Mouse (Mus musculus) embryonic facial prominence, embryonic 11.5 days (tissue): Measurements from ENCODE around the gene 4930524B15Rik. TPM values are rescaled to one million over a fixed set of nuclear protein-coding genes. Genes with fewer than 3 reads are reported as not detected.

ENCODE experiments used
- ATAC-seq: fragments of 200-750 bp; cut with Nextera tagmentation; replicated peaks from 2 replicates; pipeline ENCODE4 v1.8.0; 2017; ENCODE audit warnings: low read depth; ENCODE audit not compliant: insufficient number of reproducible peaks, low FRiP score, low TSS enrichment
- DNase-seq: peaks from one replicate; pipeline ENCODE4 v3.0.0-alpha.2; 2015; ENCODE audit warnings: low spot score
- H3K27ac ChIP-seq: fragments of 300-500 bp; sonication (generic); replicated peaks from 2 replicates; pipeline ENCODE4 v1.5.1; 2014; ENCODE audit warnings: mild to moderate bottlenecking, low read depth, low read length, control low read depth
- H3K27me3 ChIP-seq: fragments of 300-500 bp; sonication (generic); 2 replicates; pipeline ENCODE4 v1.6.1; 2014; ENCODE audit warnings: mild to moderate bottlenecking, low read length, moderate library complexity, mixed read lengths; ENCODE audit not compliant: control insufficient read depth, insufficient read depth
- H3K36me3 ChIP-seq: fragments of 300-500 bp; sonication (generic); replicated peaks from 2 replicates; pipeline ENCODE4 v1.6.1; 2014; ENCODE audit warnings: low read depth, mild to moderate bottlenecking, low read length, moderate library complexity, mixed read lengths; ENCODE audit not compliant: control insufficient read depth, insufficient read depth
- H3K4me1 ChIP-seq: fragments of 300-500 bp; sonication (generic); 2 replicates; pipeline ENCODE4 v1.6.1; 2014; ENCODE audit warnings: low read length, mixed read lengths; ENCODE audit not compliant: control insufficient read depth, insufficient read depth
- H3K4me2 ChIP-seq: fragments of 300-500 bp; sonication (generic); 2 replicates; pipeline ENCODE4 v1.6.1; 2014; ENCODE audit warnings: low read depth, mild to moderate bottlenecking, control low read depth, low read length, moderate library complexity
- H3K4me3 ChIP-seq: fragments of 300-500 bp; sonication (generic); 2 replicates; pipeline ENCODE4 v1.5.1; 2014; ENCODE audit warnings: low read depth, low read length, control low read depth
- H3K9ac ChIP-seq: fragments of 300-500 bp; sonication (generic); replicated peaks from 2 replicates; pipeline ENCODE4 v1.6.1; 2014; ENCODE audit warnings: mild to moderate bottlenecking, control low read depth, low read length
- H3K9me3 ChIP-seq: fragments of 300-500 bp; sonication (generic); replicated peaks from 2 replicates; pipeline ENCODE4 v1.6.1; 2016; ENCODE audit warnings: mild to moderate bottlenecking, low read length, inconsistent platforms, mixed read lengths; ENCODE audit not compliant: control insufficient read depth
- WGBS: fragments of 180-500 bp; shearing (Covaris S2); extraction: QIAGEN DNeasy Blood & Tissue Kit; methylation state at CpG from one replicate; pipeline ENCODE4 v1.1.7; 2014; 5-methylcytosine and 5-hydroxymethylcytosine counted together
- polyA plus RNA-seq: library from polyadenylated mRNA; unstranded; fragments of >200 nt; fragmentation: Nextera tagmentation; extraction: Ambion mirVana; gene quantifications from 2 replicates; pipeline ENCODE4 v1.2.1, GENCODE M21; 2014

4930524B15Rik gene
- polyA plus RNA-seq = 0.17 TPM in 1 of 2 replicates, not detected in the other

DNA sequence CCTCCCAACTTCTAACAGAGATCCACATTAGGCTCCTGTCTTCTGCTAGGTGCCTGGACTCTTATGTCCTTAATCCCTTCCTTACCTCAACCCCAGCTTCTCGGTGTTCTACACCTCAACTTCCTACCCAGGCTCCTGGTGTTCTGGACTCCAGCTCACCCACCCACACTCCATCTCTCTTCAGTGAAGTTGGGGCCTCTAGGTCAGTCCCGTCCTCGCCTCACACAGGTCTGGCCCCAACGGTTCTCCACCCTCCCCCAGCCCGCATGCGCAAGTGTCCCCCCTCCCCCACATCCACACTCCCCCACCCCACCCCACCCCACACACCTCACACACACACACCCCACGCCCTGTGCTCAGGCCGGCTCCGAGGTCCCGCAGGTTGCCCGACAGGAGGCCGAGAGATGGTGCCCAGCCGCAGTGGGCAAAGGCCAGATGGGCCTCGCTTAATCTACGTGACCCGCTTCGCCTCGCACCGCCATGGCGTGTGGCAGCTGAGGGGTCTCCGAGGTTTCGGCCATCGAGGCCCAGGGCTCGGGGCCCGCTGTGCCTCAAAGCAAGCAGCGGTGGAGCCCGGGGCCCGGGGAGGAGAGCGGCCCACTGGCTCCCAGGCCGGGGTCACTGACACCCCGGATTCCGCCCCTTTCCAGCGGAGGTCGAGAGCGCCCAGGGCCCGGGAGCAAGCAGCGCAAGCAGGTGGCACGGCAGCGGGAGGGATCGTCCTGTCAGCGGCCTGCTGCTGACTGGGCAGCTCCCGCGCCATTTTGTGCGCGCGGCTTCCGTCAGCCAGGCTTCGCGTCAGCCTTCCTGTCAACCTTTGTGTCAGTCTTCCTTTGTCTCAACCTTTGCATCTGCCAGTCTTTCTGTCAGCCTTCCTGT lies at the start of gene 4930524B15Rik:
Gene 4930524B15Rik (plus strand): TSS at position 337 of the 879 bp plus-strand sequence.
- ATAC-seq (peak; percentile 65; the same call in 1 of the 2 replicates), DNase-seq (peak; percentile 43)
- peak within 1 kb of the TSS; percentile 56 for H3K9ac ChIP-seq
- H3K9me3 ChIP-seq = no peaks in the 10 kb centered on the region
- H3K4me3 ChIP-seq = peak within 1 kb of the TSS; percentile 17; the same call in 1 of the 2 replicates
- H3K4me2 ChIP-seq = peak within 1 kb of the TSS; percentile 54
- no peaks in the 10 kb centered on the region for H3K27me3 ChIP-seq
- H3K27ac ChIP-seq = no peak within 1 kb of the TSS
- H3K36me3 ChIP-seq = no peaks in the 10 kb centered on the region
- WGBS = 47% methylated on average over 44 of the region's 49 CpGs
- no peaks in the 10 kb centered on the region for H3K4me1 ChIP-seq

DNA sequence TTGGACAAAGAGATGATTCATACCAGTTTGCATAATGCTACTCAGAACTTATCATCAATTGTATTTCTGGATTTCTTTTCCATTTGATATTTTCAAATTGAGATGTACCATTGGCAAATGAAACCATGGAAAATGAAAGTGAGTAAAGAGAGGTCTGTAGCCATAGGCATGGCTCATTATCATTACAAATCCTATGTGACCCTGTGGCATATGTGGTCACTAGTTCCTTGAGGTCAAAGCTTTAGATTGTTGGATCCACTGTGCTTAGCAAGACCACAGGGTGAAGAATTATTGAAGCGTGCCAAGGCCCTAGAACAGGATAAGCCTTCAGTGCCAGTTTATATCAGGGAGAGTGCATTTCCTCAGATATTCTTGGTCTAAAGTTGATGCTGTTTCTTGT lies 47.6 kb upstream of the 4930524B15Rik start:
- ATAC-seq = no peak
- 94% methylated on average over 1 of the region's 1 CpGs for WGBS
- H3K4me2 ChIP-seq = no peak overlapping the region

DNA sequence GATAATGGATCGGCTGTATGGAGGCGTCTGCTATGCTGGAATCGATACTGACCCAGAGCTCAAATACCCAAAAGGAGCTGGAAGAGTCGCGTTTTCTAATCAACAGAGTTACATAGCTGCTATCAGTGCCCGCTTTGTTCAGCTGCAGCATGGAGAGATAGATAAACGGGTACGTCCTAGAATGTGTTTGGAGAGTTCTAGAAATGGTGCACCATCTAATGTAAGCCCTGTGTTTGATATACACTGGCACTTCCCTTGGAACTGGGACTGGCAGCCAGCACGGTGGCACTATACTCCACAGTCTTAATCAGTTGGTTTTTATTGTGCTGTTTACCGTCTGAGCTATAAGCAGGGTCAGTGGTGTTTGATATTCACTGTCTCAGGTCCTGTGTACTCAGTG lies 35.3 kb upstream of the 4930524B15Rik start:
- H3K27ac ChIP-seq = no peak overlapping the region
- ATAC-seq (no peak), DNase-seq (no peak)
- no peak overlapping the region for H3K4me2 ChIP-seq
- WGBS = 94% methylated on average over 10 of the region's 10 CpGs
- H3K36me3 ChIP-seq = no peaks in the 10 kb centered on the region
- H3K9ac ChIP-seq = no peak overlapping the region
- no peak overlapping the region for H3K4me3 ChIP-seq
- H3K9me3 ChIP-seq = no peaks in the 10 kb centered on the region
- no peaks in the 10 kb centered on the region for H3K27me3 ChIP-seq
- H3K4me1 ChIP-seq = no peaks in the 10 kb centered on the region

More for the DNA sequence above, 47.6 kb upstream of the 4930524B15Rik start:
- Histone ChIP-seq H3K4me1 (no peaks in the 10 kb centered on the region), H3K27me3 (no peaks in the 10 kb centered on the region), H3K36me3 (no peaks in the 10 kb centered on the region), H3K27ac (no peak overlapping the region), H3K9ac (no peak overlapping the region), H3K4me3 (no peak overlapping the region), H3K9me3 (no peaks in the 10 kb centered on the region)
- DNase-seq = no peak

DNA sequence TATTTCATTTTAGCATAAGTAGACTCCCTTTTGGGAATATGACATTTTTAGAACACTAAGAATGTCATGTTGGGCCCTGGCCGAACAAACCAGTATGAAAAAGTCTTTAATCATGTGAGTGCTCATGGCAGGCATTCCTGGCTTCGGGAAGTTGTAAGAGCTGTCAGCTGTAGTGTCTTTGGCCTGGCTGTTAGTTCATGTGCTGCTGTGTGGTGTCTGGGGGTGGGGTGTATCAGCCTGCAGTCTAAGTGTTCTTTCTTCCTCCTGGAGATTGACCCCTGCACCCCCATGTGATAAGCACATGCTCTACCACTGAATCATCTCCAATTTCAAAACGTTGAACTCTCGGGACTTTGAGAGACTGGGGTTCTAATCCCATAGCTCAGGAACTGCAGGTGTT lies 29.7 kb upstream of the 4930524B15Rik start:
- Histone ChIP-seq H3K27ac (no peak overlapping the region), H3K27me3 (no peaks in the 10 kb centered on the region), H3K9me3 (no peaks in the 10 kb centered on the region), H3K4me2 (no peak overlapping the region), H3K9ac (no peak overlapping the region), H3K4me3 (no peak overlapping the region), H3K4me1 (no peaks in the 10 kb centered on the region), H3K36me3 (no peaks in the 10 kb centered on the region)
- DNase-seq = no peak
- ATAC-seq = no peak
- 39% methylated on average over 4 of the region's 4 CpGs for WGBS

- Histone ChIP-seq H3K4me2 (no peak overlapping the region), H3K9ac (no peak overlapping the region), H3K36me3 (no peaks in the 10 kb centered on the region), H3K27ac (no peak overlapping the region), H3K9me3 (no peaks in the 10 kb centered on the region), H3K4me1 (no peaks in the 10 kb centered on the region), H3K4me3 (no peak overlapping the region), H3K27me3 (no peaks in the 10 kb centered on the region)
- ATAC-seq (no peak), DNase-seq (no peak)
- WGBS = 91% methylated on average over 10 of the region's 10 CpGs
Measured at GRCm38 (mm10) chr11:31936910-31937525, 28.4 kb upstream of the 4930524B15Rik start.

- DNase-seq (no peak), ATAC-seq (no peak)
- H3K4me3 ChIP-seq = no peak overlapping the region
- no peak overlapping the region for H3K27ac ChIP-seq
- no peaks in the 10 kb centered on the region for H3K9me3 ChIP-seq
- no peaks in the 10 kb centered on the region for H3K4me1 ChIP-seq
- WGBS = 76% methylated on average over 13 of the region's 13 CpGs
- no peak overlapping the region for H3K9ac ChIP-seq
- H3K4me2 ChIP-seq = no peak overlapping the region
- H3K36me3 ChIP-seq = no peaks in the 10 kb centered on the region
- no peaks in the 10 kb centered on the region for H3K27me3 ChIP-seq
Measured at GRCm38 (mm10) chr11:31940898-31941639, 24.3 kb upstream of the 4930524B15Rik start.

DNA sequence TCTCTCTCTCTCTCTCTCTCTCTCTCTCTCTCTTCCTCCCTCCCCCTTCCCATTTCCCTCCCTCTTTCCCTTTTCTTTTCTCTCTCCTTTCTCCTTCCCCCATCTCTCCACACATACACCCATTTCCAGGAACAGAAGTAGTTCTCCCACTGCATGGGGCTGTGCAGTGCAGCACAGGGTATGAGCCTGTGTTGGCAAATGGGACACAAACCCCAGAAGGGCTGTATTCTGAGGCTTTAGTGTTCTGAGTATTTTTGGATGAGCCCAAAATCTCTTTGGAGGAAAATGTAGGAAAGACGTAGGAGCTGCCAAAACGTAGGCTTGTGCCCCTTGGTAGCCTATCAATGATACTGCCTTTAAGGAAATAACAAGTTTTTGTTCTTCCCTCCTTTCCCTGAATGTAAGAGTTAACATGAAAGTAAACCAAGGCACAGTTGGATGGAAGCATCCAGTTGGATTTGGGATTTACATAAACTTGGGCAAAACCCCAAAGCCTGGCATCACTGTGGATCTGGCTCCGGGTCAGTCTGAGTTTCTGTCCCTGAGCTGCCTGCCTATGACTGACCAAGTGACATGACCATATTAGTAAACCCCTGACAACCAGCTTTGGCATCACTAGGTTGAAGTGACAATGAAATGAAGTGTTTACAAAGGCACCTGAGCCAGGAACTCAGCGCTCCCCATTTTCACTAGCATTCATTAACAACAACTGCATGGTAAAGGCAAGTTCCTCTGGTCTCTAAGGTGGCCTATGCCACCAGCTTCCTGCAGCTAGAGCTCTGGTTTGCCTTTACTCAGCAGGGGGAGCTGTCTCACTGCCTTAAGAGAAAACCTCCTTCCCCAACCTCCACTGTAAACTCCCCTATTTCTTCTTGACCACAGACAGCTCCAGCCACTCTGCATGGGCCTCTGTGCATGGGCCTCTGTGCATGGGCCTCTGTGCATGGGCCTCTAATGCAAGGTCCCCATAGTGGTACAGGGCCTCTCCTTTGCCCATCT lies 23.5 kb upstream of the 4930524B15Rik start:
- Histone ChIP-seq H3K27ac (no peak overlapping the region), H3K4me2 (no peak overlapping the region), H3K9ac (no peak overlapping the region), H3K4me3 (no peak overlapping the region), H3K9me3 (no peaks in the 10 kb centered on the region), H3K36me3 (no peaks in the 10 kb centered on the region), H3K4me1 (no peaks in the 10 kb centered on the region), H3K27me3 (no peaks in the 10 kb centered on the region)
- ATAC-seq (no peak), DNase-seq (no peak)
- 85% methylated on average over 4 of the region's 4 CpGs for WGBS
